Mouse (Mus musculus) limb, embryonic 11.5 days (tissue): ENCODE results near the gene Clec2d. TPM values are rescaled to one million over a fixed set of nuclear protein-coding genes. Genes with fewer than 3 reads are reported as not detected.

Experiments
- ATAC-seq: fragments of 200-750 bp; cut with Nextera tagmentation; 2 replicates; pipeline ENCODE4 v1.8.0; 2017; ENCODE audit warnings: low read depth; ENCODE audit not compliant: insufficient number of reproducible peaks, low FRiP score, low TSS enrichment
- DNase-seq: peaks from one replicate; pipeline ENCODE4 v3.0.0-alpha.2; 2015; ENCODE audit warnings: low spot score
- H3K27ac ChIP-seq: fragments of 300-500 bp; sonication (generic); replicated peaks from 2 replicates; pipeline ENCODE4 v1.5.1; 2014; ENCODE audit warnings: low read depth, mild to moderate bottlenecking, low read length
- H3K27me3 ChIP-seq: fragments of 300-500 bp; sonication (generic); 2 replicates; pipeline ENCODE4 v1.6.1; 2014; ENCODE audit warnings: mild to moderate bottlenecking, low read length, mixed read lengths; ENCODE audit not compliant: control insufficient read depth, insufficient read depth
- H3K36me3 ChIP-seq: fragments of 300-500 bp; sonication (generic); 2 replicates; pipeline ENCODE4 v1.6.1; 2014; ENCODE audit warnings: mild to moderate bottlenecking, low read length, moderate library complexity, mixed read lengths; ENCODE audit not compliant: control insufficient read depth, insufficient read depth
- H3K4me1 ChIP-seq: fragments of 300-500 bp; sonication (generic); 2 replicates; pipeline ENCODE4 v1.6.1; 2014; ENCODE audit warnings: low read length, mixed read lengths; ENCODE audit not compliant: control insufficient read depth, insufficient read depth
- H3K4me2 ChIP-seq: fragments of 300-500 bp; sonication (generic); 2 replicates; pipeline ENCODE4 v1.6.1; 2014; ENCODE audit warnings: low read depth, mild to moderate bottlenecking, moderate library complexity; ENCODE audit not compliant: severe bottlenecking
- H3K4me3 ChIP-seq: fragments of 300-500 bp; sonication (generic); 2 replicates; pipeline ENCODE4 v1.5.1; 2014; ENCODE audit warnings: low read depth, low read length
- H3K9ac ChIP-seq: fragments of 300-500 bp; sonication (generic); 2 replicates; pipeline ENCODE4 v1.6.1; 2014; ENCODE audit warnings: mild to moderate bottlenecking, low read length
- H3K9me3 ChIP-seq: fragments of 300-500 bp; sonication (generic); 2 replicates; pipeline ENCODE4 v1.6.1; 2016; ENCODE audit warnings: low read length; ENCODE audit not compliant: control insufficient read depth
- WGBS: fragments of 180-500 bp; shearing (Covaris S2); extraction: QIAGEN DNeasy Blood & Tissue Kit; methylation state at CpG from one replicate; pipeline ENCODE4 v1.1.7; 2014; 5-methylcytosine and 5-hydroxymethylcytosine counted together
- polyA plus RNA-seq: library from polyadenylated mRNA; unstranded; fragments of >200 nt; fragmentation: Nextera tagmentation; extraction: Ambion mirVana; gene quantifications from 2 replicates; pipeline ENCODE4 v1.2.1, GENCODE M21; 2014

The Clec2d gene
- polyA plus RNA-seq, 1 experiment from 2014 or later: not detected

- ATAC-seq (no peak), DNase-seq (no peak)
- Histone ChIP-seq H3K4me3 (no peak overlapping the region), H3K9me3 (no peaks in the 10 kb centered on the region), H3K27ac (no peak overlapping the region), H3K4me1 (no peaks in the 10 kb centered on the region), H3K27me3 (no peaks in the 10 kb centered on the region), H3K36me3 (no peaks in the 10 kb centered on the region), H3K4me2 (no peak overlapping the region), H3K9ac (no peak overlapping the region)
- 83% methylated on average over 1 of the region's 1 CpGs for whole genome bisulfite sequencing
Measured at GRCm38 (mm10) chr6:129202306-129202705, 21.9 kb downstream of the Clec2d start.

GRCm38 (mm10) chr6:129204342-129204741 is 23.9 kb downstream of the Clec2d start:
- H3K27me3 ChIP-seq: no peaks in the 10 kb centered on the region
- ATAC-seq (no peak), DNase-seq (no peak)
- H3K27ac ChIP-seq: no peak overlapping the region
- no peak overlapping the region for H3K4me3 ChIP-seq
- WGBS: 91% methylated on average over 1 of the region's 1 CpGs
- no peaks in the 10 kb centered on the region for H3K9me3 ChIP-seq
- H3K4me2 ChIP-seq: no peak overlapping the region
- no peak overlapping the region for H3K9ac ChIP-seq
- no peaks in the 10 kb centered on the region for H3K36me3 ChIP-seq
- H3K4me1 ChIP-seq: no peaks in the 10 kb centered on the region

- no peaks in the 10 kb centered on the region for H3K36me3 ChIP-seq
- WGBS: 86% methylated on average over 3 of the region's 3 CpGs
- H3K9me3 ChIP-seq: no peaks in the 10 kb centered on the region
- no peak overlapping the region for H3K27ac ChIP-seq
- no peaks in the 10 kb centered on the region for H3K27me3 ChIP-seq
- no peak overlapping the region for H3K9ac ChIP-seq
- no peak overlapping the region for H3K4me2 ChIP-seq
- DNase-seq (no peak), ATAC-seq (no peak)
- no peak overlapping the region for H3K4me3 ChIP-seq
- H3K4me1 ChIP-seq: no peaks in the 10 kb centered on the region
Measured at GRCm38 (mm10) chr6:129204838-129205237, 24.4 kb downstream of the Clec2d start.

- no peak overlapping the region for H3K4me3 ChIP-seq
- no peak overlapping the region for H3K27ac ChIP-seq
- 90% methylated on average over 5 of the region's 5 CpGs for WGBS
- DNase-seq (no peak), ATAC-seq (no peak)
- H3K27me3 ChIP-seq: no peaks in the 10 kb centered on the region
- H3K9me3 ChIP-seq: no peaks in the 10 kb centered on the region
- H3K4me2 ChIP-seq: no peak overlapping the region
- H3K9ac ChIP-seq: no peak overlapping the region
- H3K36me3 ChIP-seq: no peaks in the 10 kb centered on the region
- H3K4me1 ChIP-seq: no peaks in the 10 kb centered on the region
Measured at GRCm38 (mm10) chr6:129208891-129209519, 28.6 kb downstream of the Clec2d start.

- Histone ChIP-seq H3K27me3 (no peaks in the 10 kb centered on the region), H3K9ac (no peak overlapping the region), H3K4me1 (no peaks in the 10 kb centered on the region), H3K4me2 (no peak overlapping the region), H3K27ac (no peak overlapping the region), H3K36me3 (no peaks in the 10 kb centered on the region), H3K4me3 (no peak overlapping the region), H3K9me3 (no peaks in the 10 kb centered on the region)
- ATAC-seq: no peak
- DNase-seq: no peak
- WGBS: 78% methylated on average over 1 of the region's 1 CpGs
Measured at GRCm38 (mm10) chr6:129209785-129210446, 29.5 kb downstream of the Clec2d start.

GRCm38 (mm10) chr6:129210447-129210790 is 30.0 kb downstream of the Clec2d start:
- WGBS: 83% methylated on average over 4 of the region's 4 CpGs
- no peak for ATAC-seq
- no peaks in the 10 kb centered on the region for H3K4me1 ChIP-seq
- no peak overlapping the region for H3K9ac ChIP-seq
- no peaks in the 10 kb centered on the region for H3K27me3 ChIP-seq
- no peak overlapping the region for H3K4me3 ChIP-seq
- H3K36me3 ChIP-seq: no peaks in the 10 kb centered on the region
- no peak overlapping the region for H3K27ac ChIP-seq
- no peaks in the 10 kb centered on the region for H3K9me3 ChIP-seq
- no peak for DNase-seq
- no peak overlapping the region for H3K4me2 ChIP-seq

- Histone ChIP-seq H3K9ac (no peak overlapping the region), H3K27me3 (no peaks in the 10 kb centered on the region)
Measured at GRCm38 (mm10) chr6:129212421-129213195, 32.2 kb downstream of the Clec2d start.

GRCm38 (mm10) chr6:129213497-129213896 is 33.1 kb downstream of the Clec2d start:
- DNase-seq (no peak), ATAC-seq (no peak)
- no peak overlapping the region for H3K4me2 ChIP-seq
- no peak overlapping the region for H3K4me3 ChIP-seq
- no peak overlapping the region for H3K9ac ChIP-seq
- no peak overlapping the region for H3K27ac ChIP-seq
- H3K36me3 ChIP-seq: no peaks in the 10 kb centered on the region
- WGBS: 76% methylated on average over 1 of the region's 1 CpGs
- no peaks in the 10 kb centered on the region for H3K4me1 ChIP-seq
- H3K9me3 ChIP-seq: no peaks in the 10 kb centered on the region
- H3K27me3 ChIP-seq: no peaks in the 10 kb centered on the region

More at GRCm38 (mm10) chr6:129212421-129213195, 32.2 kb downstream of the Clec2d start:
- no peaks in the 10 kb centered on the region for H3K9me3 ChIP-seq
- no peak for ATAC-seq
- no peak overlapping the region for H3K4me2 ChIP-seq
- no peak for DNase-seq
- no peaks in the 10 kb centered on the region for H3K36me3 ChIP-seq
- H3K4me3 ChIP-seq: no peak overlapping the region
- no peaks in the 10 kb centered on the region for H3K4me1 ChIP-seq
- no peak overlapping the region for H3K27ac ChIP-seq
